13 mouse cellular contexts compared by ENCODE assay signal in the genomic region with DNA sequence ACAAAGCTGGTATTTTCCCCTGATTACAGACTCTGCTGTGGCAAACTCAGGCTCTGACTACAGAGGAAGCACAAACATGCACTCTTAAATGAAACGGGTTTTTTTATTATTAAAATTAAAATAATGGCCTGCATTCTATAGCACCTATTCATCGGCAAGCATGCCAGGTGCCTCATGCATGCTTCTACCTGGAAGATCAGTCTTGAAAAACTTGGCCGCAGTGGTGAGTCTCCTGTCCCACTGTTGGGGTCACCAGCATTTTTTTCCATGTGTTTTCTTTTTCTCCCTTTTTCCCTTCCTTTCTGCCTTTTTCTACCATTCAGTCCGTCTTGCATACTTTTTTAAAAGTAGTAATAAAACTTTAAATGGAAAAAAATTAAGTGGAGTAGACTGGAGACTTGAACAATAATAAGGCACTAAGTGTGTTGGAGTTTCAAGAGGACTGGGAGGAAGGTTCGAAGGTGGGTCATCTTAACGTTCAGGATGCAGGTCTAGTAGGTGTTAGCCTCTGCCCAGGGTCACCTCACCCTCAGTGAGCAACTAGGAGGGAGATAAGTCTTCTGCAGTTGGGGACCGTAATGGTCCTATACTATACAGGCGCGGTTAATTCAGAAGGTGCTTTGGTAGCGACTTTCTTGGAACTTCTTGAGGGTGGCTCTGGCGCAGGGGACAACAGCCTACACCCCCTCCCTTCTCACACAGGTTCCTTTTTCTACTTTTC. TPM values are rescaled to one million over a fixed set of nuclear protein-coding genes. Genes with fewer than 3 reads are reported as not detected.
A peak's percentile ranks its signal among the peaks of the same experiment; 100 is the strongest.
DNase-seq lines count a peak whose midpoint lies in the region; ATAC-seq and TF ChIP-seq lines count a peak whose summit lies in the region.
"Had no signal": no experiment of that assay in that cellular context is flagged by ENCODE, and none has a peak within 500 bp of the region (broad histone marks: within the 10 kb centered on the region; RNA-seq: fewer than 3 reads in every experiment).

No protein-coding gene starts in this region.

- no peak overlapping the region for H3ac ChIP-seq in myocyte (ENCODE audit: control insufficient read depth, insufficient read length)

- no peak for ATAC-seq in heart, embryonic 12.5 days (ENCODE audit: insufficient number of reproducible peaks, low FRiP score)
- ATAC-seq: activated CD4-positive, CD25-positive, alpha-beta regulatory T cell, adult 4 months; intestine, embryonic 15.5 days had no signal

- H3K27me3 ChIP-seq in heart, adult 2 months (ENCODE audit: control insufficient read depth, insufficient read depth, low read length), result no peaks in the 10 kb centered on the region
- peaks cover 97% of the 10 kb centered on the region for H3K27me3 ChIP-seq in heart, embryonic 12.5 days (replicated peaks)
- H3K27me3 ChIP-seq in myocyte (ENCODE audit: control insufficient read depth, insufficient read depth, insufficient read length), result no peaks in the 10 kb centered on the region

- no peak overlapping the region for H3K4me3 ChIP-seq in heart, adult 2 months
- no peak overlapping the region for H3K4me3 ChIP-seq in heart, embryonic 12.5 days
- no peak overlapping the region for H3K4me3 ChIP-seq in myocyte
- H3K4me3 ChIP-seq: intestine, embryonic 15.5 days had no signal

- 81% methylated on average over 11 of the region's 11 CpGs for WGBS in heart, adult 2 months
- WGBS in heart, embryonic 12.5 days, result 10% methylated on average over 11 of the region's 11 CpGs

- no peak overlapping the region for H3K9ac ChIP-seq in heart, adult 2 months (ENCODE audit: low read depth, low read length)
- H3K9ac ChIP-seq in heart, embryonic 12.5 days, result no peak overlapping the region
- H3K9ac ChIP-seq: intestine, embryonic 15.5 days; kidney, embryonic 15.5 days; liver, embryonic 14.5 days had no signal

- H3K4me1 ChIP-seq in heart, adult 2 months (ENCODE audit: control insufficient read depth, insufficient read depth, low read length), result peaks cover 30% of the 10 kb centered on the region
- H3K4me1 ChIP-seq in heart, embryonic 12.5 days (replicated peaks), result peaks cover 46% of the 10 kb centered on the region

- peak; percentile 39 for DNase-seq in cerebellum, adult 11-12 months
- no peak for DNase-seq in cerebellum, postnatal 4 days (ENCODE audit: low spot score in 2 of 2)
- DNase-seq in heart, adult 2 months, result no peak
- peak; percentile 13 for DNase-seq in right cerebral cortex, postnatal 25 days
- DNase-seq in right cerebral cortex, postnatal 36 days (ENCODE audit: low spot score in 2 of 2), result no peak
- DNase-seq in thymus, postnatal 4 days, result no peak

- intact Hi-C loops in heart, adult 2 months (cut with DNase I), result no loop called here

- peaks cover 7% of the 10 kb centered on the region; the same call in 1 of the 2 replicates for H3K79me2 ChIP-seq in heart, adult 2 months (replicated peaks; ENCODE audit: control insufficient read depth, insufficient read depth, low read length)
- peaks cover 83% of the 10 kb centered on the region for H3K79me2 ChIP-seq in myocyte (ENCODE audit: control insufficient read depth, insufficient read depth)

- TF ChIP-seq POLR2A in heart, adult 2 months (IDR thresholded peaks at IDR 0.05; ENCODE audit: insufficient read depth, low read depth, low read length), result no peak
- TF ChIP-seq POLR2A in myocyte (IDR thresholded peaks at IDR 0.05; ENCODE audit: insufficient read length, low read depth), result no peak

- TF ChIP-seq CTCF in heart, adult 2 months (IDR thresholded peaks at IDR 0.05), result no peak

- no peaks in the 10 kb centered on the region for H3K9me3 ChIP-seq in heart, embryonic 12.5 days (replicated peaks)
- H3K9me3 ChIP-seq: intestine, embryonic 15.5 days; kidney, embryonic 15.5 days had no signal

- peak overlapping the region; percentile 55 for H3K27ac ChIP-seq in heart, adult 2 months
- H3K27ac ChIP-seq in heart, embryonic 12.5 days (ENCODE audit: poor library complexity, severe bottlenecking), result no peak overlapping the region
- H3K27ac ChIP-seq: intestine, embryonic 15.5 days; kidney, embryonic 15.5 days; liver, embryonic 14.5 days; stomach, postnatal 0 days had no signal

- H3K4me2 ChIP-seq in heart, embryonic 12.5 days, result no peak overlapping the region
- peak overlapping the region; percentile 77 for H3K4me2 ChIP-seq in myocyte (ENCODE audit: low read depth)

- peaks cover 7% of the 10 kb centered on the region; the same call in 1 of the 2 replicates for H3K36me3 ChIP-seq in heart, adult 2 months (ENCODE audit: control insufficient read depth, insufficient read depth, low read length)
- H3K36me3 ChIP-seq in heart, embryonic 12.5 days, result no peaks in the 10 kb centered on the region
- no peaks in the 10 kb centered on the region for H3K36me3 ChIP-seq in myocyte (ENCODE audit: control insufficient read depth, insufficient read depth)
- H3K36me3 ChIP-seq: intestine, embryonic 15.5 days; kidney, embryonic 15.5 days had no signal

- TF ChIP-seq EP300 in heart, adult 2 months (IDR thresholded peaks at IDR 0.05; ENCODE audit: insufficient read depth, low read depth, low read length), result no peak

TF ChIP-seq in myocyte, 11 proteins besides CTCF, POLR2A, EP300 and RAD21:
- TF ChIP-seq MYOD1 (IDR thresholded peaks at IDR 0.05; ENCODE audit: control insufficient read depth in 1 of 3, insufficient read length in 2 of 3, low read depth in 2 of 3), result no peak
- TF ChIP-seq REST (IDR thresholded peaks at IDR 0.05; ENCODE audit: insufficient read depth, insufficient read length), result no peak
- no peak for TF ChIP-seq MYOG (IDR thresholded peaks at IDR 0.05; ENCODE audit: control insufficient read depth in 1 of 3, insufficient read depth in 1 of 3, insufficient read length in 2 of 3, low read depth in 2 of 3)
- TF ChIP-seq E2F4 (IDR thresholded peaks at IDR 0.05; ENCODE audit: insufficient read depth), result no peak
- TF ChIP-seq CEBPB (IDR thresholded peaks at IDR 0.05; ENCODE audit: insufficient read depth, poor library complexity, severe bottlenecking), result no peak
- TF ChIP-seq MAX (IDR thresholded peaks at IDR 0.05; ENCODE audit: low read depth), result no peak
- TF ChIP-seq POLR2AphosphoS2 (IDR thresholded peaks at IDR 0.05; ENCODE audit: insufficient read length, low read depth), result no peak
- TF ChIP-seq TCF3 (IDR thresholded peaks at IDR 0.05; ENCODE audit: insufficient read length, low read depth), result no peak
- no peak for TF ChIP-seq TCF12 (IDR thresholded peaks at IDR 0.05; ENCODE audit: insufficient read depth, poor library complexity, severe bottlenecking)
- no peak for TF ChIP-seq USF1 (IDR thresholded peaks at IDR 0.05; ENCODE audit: low read depth)
- TF ChIP-seq SRF (IDR thresholded peaks at IDR 0.05; ENCODE audit: control insufficient read depth, insufficient read length, low read depth), result no peak

RNA-seq across cellular contexts. Expression of gene Nfix, which starts 16.8 kb away (rescaled TPM):
- total RNA-seq in heart, adult 2 months (2021), result 100 to 1,000 TPM; 274 to 297 TPM
- polyA plus RNA-seq in heart, adult 2 months (2012; rRNA removed), result 49.0 and 68.7 TPM in 2 replicates
- 9.2 and 10.9 TPM in 2 replicates for polyA plus RNA-seq in heart, embryonic 12.5 days (2016; fragmentation: Nextera tagmentation; extraction: Ambion mirVana)
- 65.7 TPM for polyA plus RNA-seq in myocyte (2012; fragmentation: generic; extraction: Trizol)

RNA-seq across cellular contexts. Expression of gene Dand5, which starts 39.3 kb away (rescaled TPM):
- total RNA-seq in heart, adult 2 months (2021), result 10 to 100 TPM; 11.2 to 12.3 TPM
- polyA plus RNA-seq in heart, adult 2 months (2012; rRNA removed), result 6.1 and 7.6 TPM in 2 replicates
- polyA plus RNA-seq in heart, embryonic 12.5 days (2016; fragmentation: Nextera tagmentation; extraction: Ambion mirVana), result 4.6 and 6.2 TPM in 2 replicates
- 6.7 TPM for polyA plus RNA-seq in myocyte (2012; fragmentation: generic; extraction: Trizol)

RNA-seq across cellular contexts. Expression of gene Gadd45gip1, which starts 48.0 kb away (rescaled TPM):
- total RNA-seq in heart, adult 2 months (2021), result 10 to 100 TPM; 27.4 to 29.7 TPM
- 13.4 and 21.2 TPM in 2 replicates for polyA plus RNA-seq in heart, adult 2 months (2012; rRNA removed)
- polyA plus RNA-seq in heart, embryonic 12.5 days (2016; fragmentation: Nextera tagmentation; extraction: Ambion mirVana), result 50.9 and 52.1 TPM in 2 replicates
- polyA plus RNA-seq in myocyte (2012; fragmentation: generic; extraction: Trizol), result 21.8 TPM

RNA-seq across cellular contexts. Expression of gene Rad23a, which starts 57.1 kb away (rescaled TPM):
- total RNA-seq in heart, adult 2 months (2021), result 10 to 100 TPM; 85.1 to 87.6 TPM
- polyA plus RNA-seq in heart, adult 2 months (2012; rRNA removed), result 77.3 and 101 TPM in 2 replicates
- 129 and 131 TPM in 2 replicates for polyA plus RNA-seq in heart, embryonic 12.5 days (2016; fragmentation: Nextera tagmentation; extraction: Ambion mirVana)
- polyA plus RNA-seq in myocyte (2012; fragmentation: generic; extraction: Trizol), result 139 TPM

Comparison
In these comparisons a context has a peak if more than half of its experiments do, and no peak if none do; other contexts are left out.
1. DNase-seq: peak in cerebellum, adult 11-12 months (single experiment) and right cerebral cortex, postnatal 25 days (single experiment); none in cerebellum, postnatal 4 days (0 of 2), heart, adult 2 months (0 of 2), right cerebral cortex, postnatal 36 days (0 of 2) and thymus, postnatal 4 days (single experiment).